Mouse (Mus musculus) megakaryocyte, embryonic 14.5 days (primary cell): ENCODE measurements around the gene Uvssa. TPM values are rescaled to one million over a fixed set of nuclear protein-coding genes. Genes with fewer than 3 reads are reported as not detected.

Experiments used
- H3K27me3 ChIP-seq: replicated peaks from 2 replicates; pipeline ENCODE3; 2012; ENCODE audit warnings: inconsistent platforms
- H3K36me3 ChIP-seq: replicated peaks from 2 replicates; pipeline ENCODE3; 2012; ENCODE audit warnings: low read length, inconsistent platforms, mixed read lengths
- H3K4me1 ChIP-seq: 2 replicates; pipeline ENCODE4 v1.6.1; 2012; ENCODE audit warnings: inconsistent platforms
- H3K4me3 ChIP-seq: replicated peaks from 2 replicates; pipeline ENCODE3; 2012; ENCODE audit warnings: moderate library complexity, mild to moderate bottlenecking, inconsistent platforms
- H3K9me3 ChIP-seq: 2 replicates; pipeline ENCODE4 v1.6.1; 2012; ENCODE audit warnings: inconsistent platforms
- GATA1 ChIP-seq: IDR thresholded peaks from 3 replicates; pipeline ENCODE4 v1.6.1; 2012; ENCODE audit warnings: mixed read lengths, low read length, inconsistent platforms, borderline replicate concordance
- polyA plus RNA-seq: library from polyadenylated mRNA; stranded (reverse); fragments of >175 nt; gene quantifications from 2 replicates; pipeline ENCODE4 v1.2.3, GENCODE M21; 2012; ENCODE audit warnings: low replicate concordance; ENCODE audit not compliant: insufficient read depth

Uvssa gene
- polyA plus RNA-seq, 1 experiment: 0.19 TPM

DNA sequence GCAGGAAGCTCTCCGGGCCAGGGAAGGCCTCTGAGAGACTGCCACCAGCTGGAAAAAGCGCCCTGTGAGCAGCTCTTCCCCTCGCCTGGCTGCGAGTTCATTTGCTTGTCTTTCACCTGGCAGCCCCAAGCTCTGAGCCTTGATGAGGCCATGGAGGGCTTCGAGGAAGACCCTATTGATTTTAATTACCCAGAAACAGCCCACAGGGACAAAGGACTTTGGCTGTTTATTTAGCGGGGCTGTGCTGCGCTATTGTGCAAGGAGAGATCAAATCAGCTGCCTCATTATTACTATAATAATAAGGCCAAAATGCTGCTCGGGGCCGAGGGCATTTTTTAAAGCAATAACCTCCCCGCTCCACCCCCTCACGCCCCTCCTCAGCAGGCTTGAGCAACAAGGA is 87.1 kb downstream of the Uvssa start:
- H3K4me1 ChIP-seq: no peaks in the 10 kb centered on the region
- H3K36me3 ChIP-seq: no peaks in the 10 kb centered on the region
- no peak overlapping the region for H3K4me3 ChIP-seq
- no peaks in the 10 kb centered on the region for H3K9me3 ChIP-seq
- TF ChIP-seq GATA1: no peak
- H3K27me3 ChIP-seq: peaks cover 63% of the 10 kb centered on the region

Other genes starting within 250 kb of the Uvssa start
- not detected in 2 replicates for gene Spon2, start 160.1 kb upstream of the Uvssa start, polyA plus RNA-seq
- gene Ctbp1, start 103.6 kb upstream of the Uvssa start, polyA plus RNA-seq: 321 and 333 TPM in 2 replicates
- 43.7 and 134 TPM in 2 replicates for gene Maea, start 43.0 kb upstream of the Uvssa start, polyA plus RNA-seq
- not detected in 2 replicates for gene Nkx1-1, start 55.4 kb downstream of the Uvssa start, polyA plus RNA-seq